Mouse (Mus musculus): ENCODE results near the gene Acads.

DNA sequence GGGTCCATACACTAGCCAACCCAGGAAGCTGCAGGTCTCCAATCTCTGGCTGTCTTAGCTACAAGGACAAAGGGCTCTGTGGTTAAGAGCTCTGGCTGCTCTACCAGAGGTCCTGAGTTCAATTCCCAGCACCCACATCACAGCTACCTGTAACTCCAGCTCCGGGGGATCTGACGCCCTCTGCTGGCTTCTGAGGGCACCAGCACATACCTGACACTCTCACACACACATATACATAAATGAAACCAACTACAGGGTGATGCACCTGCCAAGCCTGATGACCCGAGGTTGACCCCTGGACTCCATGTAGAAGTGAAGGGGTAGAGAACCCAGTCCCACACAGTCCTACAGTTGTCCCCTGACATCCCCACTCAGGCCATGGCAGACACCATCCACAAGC, 2.7 kb downstream of the Acads start:
- TF ChIP-seq POLR2A (IDR thresholded peaks at IDR 0.05; ENCODE audit: control insufficient read depth, extremely low read depth, insufficient read depth, low read length, poor library complexity) = no peak
- TF ChIP-seq CTCF (IDR thresholded peaks at IDR 0.05; ENCODE audit: borderline replicate concordance, control insufficient read depth, extremely low read depth, insufficient read depth, low read length, poor library complexity) = no peak

Measured in thymus, adult 2 months (tissue).